Mouse (Mus musculus) small intestine, adult 2 months (tissue): Measurements from ENCODE around the gene Slc25a23. TPM values are rescaled to one million over a fixed set of nuclear protein-coding genes. Genes with fewer than 3 reads are reported as not detected.
A peak's percentile ranks its signal among the peaks of the same experiment; 100 is the strongest.

Experiments used
- H3K27ac ChIP-seq: fragments of 200-500 bp; 2 replicates; pipeline ENCODE4 v1.5.1; 2012; ENCODE audit warnings: low read depth, low read length, control low read depth, inconsistent platforms; ENCODE audit not compliant: insufficient read depth
- H3K27me3 ChIP-seq: fragments of 200-500 bp; 2 replicates; pipeline ENCODE4 v1.6.1; 2012; ENCODE audit warnings: mild to moderate bottlenecking, moderate library complexity, low read length, inconsistent platforms; ENCODE audit not compliant: control insufficient read depth, insufficient read depth
- H3K36me3 ChIP-seq: fragments of 200-500 bp; 2 replicates; pipeline ENCODE4 v1.6.1; 2012; ENCODE audit warnings: mild to moderate bottlenecking, low read length, control low read depth, inconsistent platforms; ENCODE audit not compliant: control insufficient read depth, insufficient read depth
- H3K4me1 ChIP-seq: fragments of 200-500 bp; 2 replicates; pipeline ENCODE4 v1.6.1; 2012; ENCODE audit warnings: low read length, inconsistent platforms, mixed read lengths; ENCODE audit not compliant: control insufficient read depth, insufficient read depth, insufficient read length
- H3K4me3 ChIP-seq: fragments of 200-500 bp; 2 replicates; pipeline ENCODE4 v1.5.1; 2012; ENCODE audit warnings: low read depth, mild to moderate bottlenecking, control low read depth, inconsistent platforms, low read length, moderate library complexity
- CTCF ChIP-seq: fragments of 200-500 bp; IDR thresholded peaks from 2 replicates; pipeline ENCODE4 v1.5.1; 2012; ENCODE audit warnings: low read depth, mild to moderate bottlenecking, control low read depth, inconsistent platforms, low read length, moderate library complexity, mixed read lengths; ENCODE audit not compliant: insufficient replicate concordance, insufficient read length; ENCODE audit errors: extremely low read depth
- POLR2A ChIP-seq: fragments of 200-500 bp; IDR thresholded peaks from 2 replicates; pipeline ENCODE4 v1.6.1; 2012; ENCODE audit warnings: low read depth, mild to moderate bottlenecking, control low read depth, inconsistent platforms, low read length, moderate library complexity
- WGBS: fragments of 180-500 bp; shearing (Covaris S2); methylation state at CpG from one replicate; pipeline ENCODE4 v1.1.7; 2018; 5-methylcytosine and 5-hydroxymethylcytosine counted together
- polyA plus RNA-seq: library from polyadenylated mRNA; depleted of rRNA; stranded (reverse); fragments of >200 nt; gene quantifications from 2 replicates; pipeline ENCODE4 v1.2.3, GENCODE M21; 2012; rRNA removed

The Slc25a23 gene
- polyA plus RNA-seq = 13.3 and 14.3 TPM in 2 replicates

- Histone ChIP-seq H3K27me3 (no peaks in the 10 kb centered on the region), H3K27ac (peak within 1 kb of the TSS; percentile 72), H3K4me3 (peak within 1 kb of the TSS; percentile 77), H3K36me3 (no peaks in the 10 kb centered on the region), H3K4me1 (peaks cover 5% of the 10 kb centered on the region; the same call in 1 of the 2 replicates)
- TF ChIP-seq POLR2A = no peak
- TF ChIP-seq CTCF = no peak
- under 1% methylated on average over 45 of the region's 45 CpGs for WGBS
Observed at GRCm38 (mm10) chr17:57059486-57059977, at the start of gene Slc25a23. TSS of gene Slc25a23 (minus strand) at chr17:57059863.

DNA sequence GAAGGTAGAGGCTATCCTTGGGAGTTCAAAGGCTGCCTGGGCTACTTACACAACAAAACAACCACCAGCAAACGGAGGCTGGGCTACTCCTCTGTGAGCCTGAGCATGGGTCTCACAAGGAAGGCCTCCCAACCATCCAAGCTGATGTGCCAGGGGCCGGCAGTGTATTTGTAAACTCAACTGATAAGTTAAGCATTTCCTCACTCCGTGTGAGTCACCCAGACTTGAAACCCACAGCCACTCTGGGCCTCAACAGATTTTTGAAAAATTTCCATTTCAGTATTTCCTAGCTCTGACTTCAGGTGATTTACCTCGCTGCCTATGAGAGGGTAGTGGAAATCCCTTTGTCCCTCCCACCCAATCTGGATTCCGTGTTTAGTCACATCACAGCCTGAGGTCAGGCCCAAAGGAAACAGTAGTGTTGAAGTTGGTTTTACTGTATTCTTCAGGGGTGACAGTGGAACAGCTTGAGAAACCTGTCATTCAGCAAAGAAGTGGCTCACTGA is 49.1 kb upstream of the Slc25a23 start:
- no peak for TF ChIP-seq CTCF
- no peak for TF ChIP-seq POLR2A
- Histone ChIP-seq H3K27ac (no peak overlapping the region), H3K27me3 (no peaks in the 10 kb centered on the region), H3K36me3 (no peaks in the 10 kb centered on the region), H3K4me1 (peaks cover 4% of the 10 kb centered on the region), H3K4me3 (no peak overlapping the region)
- 61% methylated on average over 5 of the region's 5 CpGs for WGBS

GRCm38 (mm10) chr17:57108040-57108665 is 48.5 kb upstream of the Slc25a23 start:
- H3K27me3 ChIP-seq = no peaks in the 10 kb centered on the region
- no peak overlapping the region for H3K27ac ChIP-seq
- WGBS = 89% methylated on average over 7 of the region's 7 CpGs
- no peak overlapping the region for H3K4me3 ChIP-seq
- no peaks in the 10 kb centered on the region for H3K36me3 ChIP-seq
- TF ChIP-seq POLR2A (no peak), CTCF (no peak)
- peaks cover 4% of the 10 kb centered on the region for H3K4me1 ChIP-seq

DNA sequence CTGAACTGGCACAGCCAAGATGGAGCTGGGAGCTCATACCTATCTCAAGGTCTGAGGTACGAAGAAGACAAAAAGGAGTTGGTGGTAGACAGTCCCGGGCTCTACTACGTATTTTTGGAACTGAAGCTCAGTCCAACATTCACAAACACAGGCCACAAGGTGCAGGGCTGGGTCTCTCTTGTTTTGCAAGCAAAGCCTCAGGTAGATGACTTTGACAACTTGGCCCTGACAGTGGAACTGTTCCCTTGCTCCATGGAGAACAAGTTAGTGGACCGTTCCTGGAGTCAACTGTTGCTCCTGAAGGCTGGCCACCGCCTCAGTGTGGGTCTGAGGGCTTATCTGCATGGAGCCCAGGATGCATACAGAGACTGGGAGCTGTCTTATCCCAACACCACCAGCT is 47.4 kb upstream of the Slc25a23 start:
- Histone ChIP-seq H3K36me3 (no peaks in the 10 kb centered on the region), H3K4me1 (peaks cover 4% of the 10 kb centered on the region), H3K27me3 (no peaks in the 10 kb centered on the region), H3K4me3 (no peak overlapping the region), H3K27ac (no peak overlapping the region)
- 87% methylated on average over 5 of the region's 5 CpGs for WGBS
- TF ChIP-seq CTCF = no peak
- no peak for TF ChIP-seq POLR2A

DNA sequence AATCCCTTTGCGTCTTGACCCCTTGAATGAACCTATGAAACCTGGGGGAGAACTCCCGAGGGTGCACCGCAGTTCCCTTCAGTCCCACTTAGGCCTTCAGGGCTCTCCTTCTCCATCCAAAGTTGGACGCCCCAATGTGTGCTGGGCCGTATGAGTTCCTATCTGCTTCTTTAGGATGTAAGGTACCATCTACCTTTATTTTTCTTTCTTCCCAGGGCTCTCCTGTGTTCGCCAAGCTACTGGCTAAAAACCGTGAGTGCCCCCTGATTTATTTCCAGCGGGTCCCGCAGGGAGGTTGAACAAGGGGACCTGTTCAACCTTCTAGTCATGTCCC is 46.3 kb upstream of the Slc25a23 start:
- peaks cover 4% of the 10 kb centered on the region; the same call in 1 of the 2 replicates for H3K4me1 ChIP-seq
- peak overlapping the region; percentile 71 for H3K4me3 ChIP-seq
- H3K36me3 ChIP-seq = no peaks in the 10 kb centered on the region
- no peak overlapping the region for H3K27ac ChIP-seq
- H3K27me3 ChIP-seq = no peaks in the 10 kb centered on the region
- TF ChIP-seq CTCF (no peak), POLR2A (no peak)
- WGBS = 38% methylated on average over 9 of the region's 9 CpGs

GRCm38 (mm10) chr17:57105181-57106034 is 45.7 kb upstream of the Slc25a23 start, which contains the start of gene Tnfsf9:
TSS of gene Tnfsf9 (plus strand) at chr17:57105325.
- no peaks in the 10 kb centered on the region for H3K27me3 ChIP-seq
- H3K4me3 ChIP-seq = peak within 1 kb of the TSS; percentile 71
- H3K4me1 ChIP-seq = peaks cover 4% of the 10 kb centered on the region; the same call in 1 of the 2 replicates
- WGBS = under 1% methylated on average over 60 of the region's 61 CpGs
- no peaks in the 10 kb centered on the region for H3K36me3 ChIP-seq
- TF ChIP-seq POLR2A (no peak; the same call in 1 of the 2 replicates), CTCF (no peak)
- H3K27ac ChIP-seq = no peak within 1 kb of the TSS

- TF ChIP-seq CTCF (no peak), POLR2A (no peak)
- no peak overlapping the region for H3K27ac ChIP-seq
- H3K36me3 ChIP-seq = no peaks in the 10 kb centered on the region
- WGBS = 50% methylated on average over 4 of the region's 4 CpGs
- H3K4me1 ChIP-seq = peaks cover 4% of the 10 kb centered on the region; the same call in 1 of the 2 replicates
- no peak overlapping the region for H3K4me3 ChIP-seq
- no peaks in the 10 kb centered on the region for H3K27me3 ChIP-seq
Observed at GRCm38 (mm10) chr17:57104496-57104895, 44.8 kb upstream of the Slc25a23 start.
